Mouse (Mus musculus) Muller cell, postnatal 12 days (primary cell): ENCODE results near the gene Il22ra1.

Experiments used
- DNase-seq: peaks from one replicate; pipeline ENCODE4 v3.0.0-alpha.2; 2015; ENCODE audit errors: inconsistent ontology term

The Il22ra1 gene

GRCm38 (mm10) chr4:135770611-135771305 is 42.8 kb downstream of the Il22ra1 start:
- DNase-seq = no peak

- no peak for DNase-seq
These were observed 43.6 kb downstream of the Il22ra1 start for GRCm38 (mm10) chr4:135771592-135771991.

GRCm38 (mm10) chr4:135772671-135773070 is 44.7 kb downstream of the Il22ra1 start:
- DNase-seq = peak; percentile 46

- DNase-seq = no peak
These were observed 46.5 kb downstream of the Il22ra1 start for GRCm38 (mm10) chr4:135774496-135774895.

GRCm38 (mm10) chr4:135776850-135777249 is 48.9 kb downstream of the Il22ra1 start:
- DNase-seq = no peak

- DNase-seq = no peak
These were observed 51.7 kb downstream of the Il22ra1 start for GRCm38 (mm10) chr4:135779661-135780060.

- DNase-seq = peak; percentile 62
These were observed 52.3 kb downstream of the Il22ra1 start for GRCm38 (mm10) chr4:135780255-135780654.

GRCm38 (mm10) chr4:135781304-135781703 is 53.3 kb downstream of the Il22ra1 start:
- DNase-seq = no peak

- no peak for DNase-seq
These were observed 58.6 kb downstream of the Il22ra1 start for GRCm38 (mm10) chr4:135786581-135786980.

- DNase-seq = no peak
These were observed 59.3 kb downstream of the Il22ra1 start for GRCm38 (mm10) chr4:135787271-135787670.

GRCm38 (mm10) chr4:135789135-135789534 is 61.2 kb downstream of the Il22ra1 start:
- no peak for DNase-seq

- DNase-seq = no peak
These were observed 64.8 kb downstream of the Il22ra1 start for GRCm38 (mm10) chr4:135792821-135793220.

GRCm38 (mm10) chr4:135797931-135798330 is 70.0 kb downstream of the Il22ra1 start:
- peak; percentile 52 for DNase-seq

GRCm38 (mm10) chr4:135801543-135801942 is 73.6 kb downstream of the Il22ra1 start:
- peak; percentile 82 for DNase-seq
